Mouse (Mus musculus) adipose tissue, adult 10 weeks (tissue): ENCODE measurements around the gene Usp3. TPM values are rescaled to one million over a fixed set of nuclear protein-coding genes. Genes with fewer than 3 reads are reported as not detected.

Experiments used
- polyA plus RNA-seq: library from polyadenylated mRNA; stranded (reverse); fragments of 350-450 nt; fragmentation: Illumina TruSeq; extraction: RNeasy Lipid Tissue Mini Kit (QIAGEN cat#74804); gene quantifications from one replicate; pipeline ENCODE4 v1.2.3, GENCODE M21; 2014; ENCODE audit warnings: low read depth, low replicate concordance

Gene Usp3
- 34.5 TPM for polyA plus RNA-seq

GRCm38 (mm10) chr9:66592708-66593612 is at the start of gene Usp3:
Usp3 (minus strand) TSS chr9:66593142.

GRCm38 (mm10) chr9:66514256-66514770 is 78.6 kb downstream of the Usp3 start, which contains the start of gene Fbxl22:
Fbxl22 (minus strand) TSS chr9:66514593.

Other genes starting within 250 kb of the Usp3 start
- gene Herc1, start 242.7 kb downstream of the Usp3 start, polyA plus RNA-seq = 15.3 TPM
- gene Fbxl22, start 78.5 kb downstream of the Usp3 start, polyA plus RNA-seq = 1.9 TPM
- 21.9 TPM for gene Car12, start 120.5 kb upstream of the Usp3 start, polyA plus RNA-seq
- gene Aph1b, start 202.3 kb upstream of the Usp3 start, polyA plus RNA-seq = 8.8 TPM
- gene Gm10647, start 203.9 kb upstream of the Usp3 start, polyA plus RNA-seq = 0.20 TPM
- gene Aph1c, start 241.6 kb upstream of the Usp3 start, polyA plus RNA-seq = 3.0 TPM